Mouse (Mus musculus) retina, postnatal 7 days (tissue): ENCODE results near the gene Plpp6.

Experiments used
- DNase-seq: peaks from one replicate; pipeline ENCODE4 v3.0.0-alpha.2; 2012; ENCODE audit warnings: low read depth, low spot score

The Plpp6 gene

GRCm38 (mm10) chr19:28963842-28964551 lies at the start of gene Plpp6:
TSS of gene Plpp6 (plus strand) at chr19:28963953.
- DNase-seq = peak; percentile 57

GRCm38 (mm10) chr19:28914598-28914997 lies 49.2 kb upstream of the Plpp6 start:
- DNase-seq = no peak

- no peak for DNase-seq
Observed at GRCm38 (mm10) chr19:28915602-28916250, 48.0 kb upstream of the Plpp6 start.

- no peak for DNase-seq
Observed at GRCm38 (mm10) chr19:28916492-28916891, 47.3 kb upstream of the Plpp6 start.

- no peak for DNase-seq
Observed at GRCm38 (mm10) chr19:28917839-28918238, 45.9 kb upstream of the Plpp6 start.

- DNase-seq = no peak
Observed at GRCm38 (mm10) chr19:28926366-28926765, 37.4 kb upstream of the Plpp6 start.

- DNase-seq = no peak
Observed at GRCm38 (mm10) chr19:28927396-28927795, 36.4 kb upstream of the Plpp6 start.

- DNase-seq = no peak
Observed at GRCm38 (mm10) chr19:28929034-28929433, 34.7 kb upstream of the Plpp6 start.

GRCm38 (mm10) chr19:28934897-28935296 lies 28.9 kb upstream of the Plpp6 start:
- no peak for DNase-seq

GRCm38 (mm10) chr19:28940135-28940874 lies 23.4 kb upstream of the Plpp6 start:
- no peak for DNase-seq

GRCm38 (mm10) chr19:28941271-28941670 lies 22.5 kb upstream of the Plpp6 start:
- no peak for DNase-seq

- no peak for DNase-seq
Observed at GRCm38 (mm10) chr19:28946782-28947181, 17.0 kb upstream of the Plpp6 start.

GRCm38 (mm10) chr19:28947311-28947710 lies 16.4 kb upstream of the Plpp6 start:
- no peak for DNase-seq

GRCm38 (mm10) chr19:28951251-28951650 lies 12.5 kb upstream of the Plpp6 start:
- DNase-seq = no peak

GRCm38 (mm10) chr19:28963113-28963512 lies 640 bp upstream of the Plpp6 start:
- DNase-seq = no peak

GRCm38 (mm10) chr19:28963513-28963841 lies 276 bp upstream of the Plpp6 start:
- no peak for DNase-seq

GRCm38 (mm10) chr19:28964552-28964903 lies 775 bp downstream of the Plpp6 start:
- DNase-seq = no peak

- DNase-seq = no peak
Observed at GRCm38 (mm10) chr19:28967652-28968051, 3.9 kb downstream of the Plpp6 start, which contains the start of gene 4430402I18Rik. TSS of gene 4430402I18Rik (minus strand) at chr19:28967800.

- no peak for DNase-seq
Observed at GRCm38 (mm10) chr19:28968178-28968577, 4.4 kb downstream of the Plpp6 start.

GRCm38 (mm10) chr19:28969231-28969630 lies 5.5 kb downstream of the Plpp6 start:
- DNase-seq = no peak

- no peak for DNase-seq
Observed at GRCm38 (mm10) chr19:28970251-28970650, 6.5 kb downstream of the Plpp6 start.

- DNase-seq = peak; percentile 54
Observed at GRCm38 (mm10) chr19:28974862-28975611, 11.3 kb downstream of the Plpp6 start.
